Comparison of ENCODE assay signal across 8 mouse cellular contexts in the genomic region with DNA sequence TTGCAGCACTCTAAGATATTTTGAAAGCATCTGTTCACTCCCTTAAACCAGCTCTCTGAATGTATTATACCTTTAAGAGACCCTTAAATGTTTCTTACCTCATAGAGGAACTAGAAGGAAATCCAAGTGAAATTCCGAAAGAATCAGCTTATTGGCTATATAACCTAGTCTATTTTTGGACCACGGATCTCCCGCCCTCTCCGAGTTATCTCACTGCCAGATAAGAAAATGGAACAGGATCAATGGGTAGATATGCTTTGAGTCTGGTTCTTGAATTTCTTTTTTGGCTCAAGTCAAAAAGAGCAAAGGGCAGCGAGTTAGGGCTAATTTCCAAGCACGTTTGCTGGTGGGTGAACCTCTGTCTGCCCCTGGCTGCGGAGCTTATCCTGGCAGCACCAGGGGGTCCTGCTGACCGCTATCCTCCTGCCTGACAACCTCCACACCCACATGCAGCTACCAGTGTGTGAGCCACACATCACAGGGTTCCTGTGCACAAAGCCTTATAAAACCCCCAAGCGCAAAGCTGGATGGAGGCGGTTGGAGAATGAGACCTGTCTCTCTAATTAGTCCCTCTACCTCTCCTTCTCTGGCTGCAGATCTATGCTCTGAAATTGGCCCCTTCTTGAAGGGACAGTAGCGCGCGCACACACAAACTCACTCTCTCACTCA. TPM values are rescaled to one million over a fixed set of nuclear protein-coding genes. Genes with fewer than 3 reads are reported as not detected.
DNase-seq lines count a peak whose midpoint lies in the region; ATAC-seq and TF ChIP-seq lines count a peak whose summit lies in the region.

No protein-coding gene starts in this region.

- WGBS in kidney, embryonic 14.5 days, result 11% methylated on average over 13 of the region's 13 CpGs
- 13% methylated on average over 13 of the region's 13 CpGs for WGBS in embryonic facial prominence, embryonic 12.5 days
- 7% methylated on average over 13 of the region's 13 CpGs for WGBS in hindbrain, postnatal 0 days
- WGBS in midbrain, embryonic 16.5 days, result 5% methylated on average over 13 of the region's 13 CpGs

- H3K9me3 ChIP-seq in kidney, embryonic 14.5 days (ENCODE audit: control insufficient read depth, low read length), result no peaks in the 10 kb centered on the region
- no peaks in the 10 kb centered on the region for H3K9me3 ChIP-seq in embryonic facial prominence, embryonic 12.5 days
- H3K9me3 ChIP-seq in hindbrain, postnatal 0 days (ENCODE audit: low read length), result no peaks in the 10 kb centered on the region
- H3K9me3 ChIP-seq in midbrain, embryonic 16.5 days (replicated peaks; ENCODE audit: control insufficient read depth, low read length, poor library complexity, severe bottlenecking), result no peaks in the 10 kb centered on the region

- H3K4me1 ChIP-seq in kidney, embryonic 14.5 days (ENCODE audit: control insufficient read depth, insufficient read depth, low read length), result 0 out of 2 replicates have a peak, but pooled peaks cover 2% of the 10 kb centered on the region
- peaks cover 3% of the 10 kb centered on the region; the same call in 1 of the 2 replicates for H3K4me1 ChIP-seq in embryonic facial prominence, embryonic 12.5 days
- no peaks in the 10 kb centered on the region for H3K4me1 ChIP-seq in hindbrain, postnatal 0 days (ENCODE audit: insufficient read depth, low read length)
- peaks cover 8% of the 10 kb centered on the region; the same call in 1 of the 2 replicates for H3K4me1 ChIP-seq in midbrain, embryonic 16.5 days (ENCODE audit: control insufficient read depth, insufficient read depth, low read length)

- peak overlapping the region; percentile 82 for H3K4me2 ChIP-seq in kidney, embryonic 14.5 days (replicated peaks; ENCODE audit: low read depth, low read length)
- peak overlapping the region; percentile 86 for H3K4me2 ChIP-seq in embryonic facial prominence, embryonic 12.5 days (replicated peaks)
- H3K4me2 ChIP-seq in hindbrain, postnatal 0 days (ENCODE audit: low read depth, low read length), result peak overlapping the region; percentile 83
- peak overlapping the region; percentile 92 for H3K4me2 ChIP-seq in midbrain, embryonic 16.5 days (ENCODE audit: low read length)

- no peak overlapping the region for H3K27ac ChIP-seq in kidney, embryonic 14.5 days (ENCODE audit: low read depth, low read length)
- H3K27ac ChIP-seq in embryonic facial prominence, embryonic 12.5 days, result no peak overlapping the region
- peak overlapping the region; percentile 91 for H3K27ac ChIP-seq in hindbrain, postnatal 0 days
- H3K27ac ChIP-seq in midbrain, embryonic 16.5 days (ENCODE audit: low read length), result peak overlapping the region; percentile 88

- peak; percentile 21; the same call in 1 of the 2 replicates for ATAC-seq in kidney, embryonic 14.5 days (ENCODE audit: low FRiP score, low TSS enrichment)
- ATAC-seq in embryonic facial prominence, embryonic 12.5 days (ENCODE audit: insufficient number of reproducible peaks, insufficient read depth, low FRiP score, low TSS enrichment), result no peak
- ATAC-seq in hindbrain, postnatal 0 days, result peak; percentile 41
- peak; percentile 41 for ATAC-seq in midbrain, embryonic 16.5 days
- ATAC-seq in erythroid progenitor cell, adult 5-6 weeks (replicated peaks; ENCODE audit: low FRiP score, poor library complexity, severe bottlenecking), result no peak

- no peak overlapping the region for H3K9ac ChIP-seq in kidney, embryonic 14.5 days (ENCODE audit: low read depth, low read length)
- H3K9ac ChIP-seq in embryonic facial prominence, embryonic 12.5 days, result no peak overlapping the region
- H3K9ac ChIP-seq in hindbrain, postnatal 0 days (replicated peaks; ENCODE audit: low read length), result peak overlapping the region; percentile 64
- peak overlapping the region; percentile 94 for H3K9ac ChIP-seq in midbrain, embryonic 16.5 days (ENCODE audit: low read depth, low read length)

- no peaks in the 10 kb centered on the region for H3K36me3 ChIP-seq in kidney, embryonic 14.5 days (ENCODE audit: control insufficient read depth, insufficient read depth, low read length)
- H3K36me3 ChIP-seq in embryonic facial prominence, embryonic 12.5 days, result no peaks in the 10 kb centered on the region
- no peaks in the 10 kb centered on the region for H3K36me3 ChIP-seq in hindbrain, postnatal 0 days (ENCODE audit: insufficient read depth, low read length)
- H3K36me3 ChIP-seq in midbrain, embryonic 16.5 days (ENCODE audit: control insufficient read depth, insufficient read depth, low read length), result no peaks in the 10 kb centered on the region

- H3K27me3 ChIP-seq in kidney, embryonic 14.5 days (ENCODE audit: control insufficient read depth, insufficient read depth, low read length), result peaks cover 20% of the 10 kb centered on the region
- H3K27me3 ChIP-seq in embryonic facial prominence, embryonic 12.5 days, result peaks cover 21% of the 10 kb centered on the region
- H3K27me3 ChIP-seq in hindbrain, postnatal 0 days (ENCODE audit: insufficient read depth, low read length), result no peaks in the 10 kb centered on the region
- H3K27me3 ChIP-seq in midbrain, embryonic 16.5 days (ENCODE audit: control insufficient read depth, insufficient read depth, low read depth, low read length), result no peaks in the 10 kb centered on the region

- no peak for TF ChIP-seq CTCF in hindbrain, postnatal 0 days (IDR thresholded peaks at IDR 0.05; ENCODE audit: low read depth)

- no peak for DNase-seq in kidney, adult 18-20 months
- peak; percentile 51 for DNase-seq in hindbrain, postnatal 0 days (ENCODE audit: low spot score)
- no peak for DNase-seq in adrenal gland, adult (ENCODE audit: inconsistent age in 2 of 2, low spot score in 1 of 2)
- no peak for DNase-seq in urinary bladder, postnatal 25 days (ENCODE audit: low spot score)

- peak overlapping the region; percentile 38 for H3K4me3 ChIP-seq in kidney, embryonic 14.5 days (ENCODE audit: low read length)
- H3K4me3 ChIP-seq in embryonic facial prominence, embryonic 12.5 days, result peak overlapping the region; percentile 44
- peak overlapping the region; percentile 68 for H3K4me3 ChIP-seq in hindbrain, postnatal 0 days (ENCODE audit: low read length)
- H3K4me3 ChIP-seq in midbrain, embryonic 16.5 days (ENCODE audit: low read depth, low read length), result peak overlapping the region; percentile 86

RNA-seq across cellular contexts. Expression of gene Grm3, which starts 0.5 kb away (rescaled TPM):
- 0.73 and 1.0 TPM in 2 replicates for polyA plus RNA-seq in kidney, embryonic 14.5 days (2014; fragmentation: Nextera tagmentation; extraction: Ambion mirVana)
- 0.49 and 0.80 TPM in 2 replicates for polyA plus RNA-seq in embryonic facial prominence, embryonic 12.5 days (2016; fragmentation: Nextera tagmentation; extraction: Ambion mirVana)
- 243 and 246 TPM in 2 replicates for total RNA-seq in hindbrain, postnatal 0 days (2014; rRNA removed)
- 88.7 and 96.0 TPM in 2 replicates for polyA plus RNA-seq in hindbrain, postnatal 0 days (2015; fragmentation: Nextera tagmentation; extraction: Ambion mirVana)
- 61.0 and 82.6 TPM in 2 replicates for polyA plus RNA-seq in midbrain, embryonic 16.5 days (2015; fragmentation: Nextera tagmentation; extraction: Ambion mirVana)
- 0.72 TPM in 1 of 2 replicates, not detected in the other for total RNA-seq in erythroid progenitor cell, adult 5-6 weeks (2015; ENCODE audit: low replicate concordance)
- total RNA-seq in erythroid progenitor cell, adult 5-6 weeks (2017; ENCODE audit: low replicate concordance), result not detected in 2 replicates

Comparison
In these comparisons a context has a peak if more than half of its experiments do, and no peak if none do; other contexts are left out.
1. ATAC-seq: peak in kidney, embryonic 14.5 days (single experiment), hindbrain, postnatal 0 days (single experiment) and midbrain, embryonic 16.5 days (single experiment); none in embryonic facial prominence, embryonic 12.5 days (single experiment) and erythroid progenitor cell, adult 5-6 weeks (single experiment).
2. H3K27ac ChIP-seq: peak in hindbrain, postnatal 0 days (single experiment) and midbrain, embryonic 16.5 days (single experiment); none in kidney, embryonic 14.5 days (single experiment) and embryonic facial prominence, embryonic 12.5 days (single experiment).
3. H3K9ac ChIP-seq: peak in hindbrain, postnatal 0 days (single experiment) and midbrain, embryonic 16.5 days (single experiment); none in kidney, embryonic 14.5 days (single experiment) and embryonic facial prominence, embryonic 12.5 days (single experiment).
4. RNA of gene Grm3, which starts 0.5 kb away (polyA plus RNA-seq): 88.7 to 96.0 TPM in hindbrain, postnatal 0 days and 61.0 to 82.6 TPM in midbrain, embryonic 16.5 days; 0.73 to 1.0 TPM in kidney, embryonic 14.5 days and 0.49 to 0.80 TPM in embryonic facial prominence, embryonic 12.5 days; every median in the first group is over 10 times any median in the second.
5. Peak in every context shown above with its lines, with median percentiles within 50 percentile points of each other: H3K4me2 ChIP-seq and H3K4me3 ChIP-seq.